Mouse (Mus musculus): ENCODE data around the gene Ezh1. TPM values are rescaled to one million over a fixed set of nuclear protein-coding genes. Genes with fewer than 3 reads are reported as not detected.

Ezh1 gene
- total and polyA plus RNA-seq, 2 experiments from 2014 or later = 22.5 to 25.6 TPM

DNA sequence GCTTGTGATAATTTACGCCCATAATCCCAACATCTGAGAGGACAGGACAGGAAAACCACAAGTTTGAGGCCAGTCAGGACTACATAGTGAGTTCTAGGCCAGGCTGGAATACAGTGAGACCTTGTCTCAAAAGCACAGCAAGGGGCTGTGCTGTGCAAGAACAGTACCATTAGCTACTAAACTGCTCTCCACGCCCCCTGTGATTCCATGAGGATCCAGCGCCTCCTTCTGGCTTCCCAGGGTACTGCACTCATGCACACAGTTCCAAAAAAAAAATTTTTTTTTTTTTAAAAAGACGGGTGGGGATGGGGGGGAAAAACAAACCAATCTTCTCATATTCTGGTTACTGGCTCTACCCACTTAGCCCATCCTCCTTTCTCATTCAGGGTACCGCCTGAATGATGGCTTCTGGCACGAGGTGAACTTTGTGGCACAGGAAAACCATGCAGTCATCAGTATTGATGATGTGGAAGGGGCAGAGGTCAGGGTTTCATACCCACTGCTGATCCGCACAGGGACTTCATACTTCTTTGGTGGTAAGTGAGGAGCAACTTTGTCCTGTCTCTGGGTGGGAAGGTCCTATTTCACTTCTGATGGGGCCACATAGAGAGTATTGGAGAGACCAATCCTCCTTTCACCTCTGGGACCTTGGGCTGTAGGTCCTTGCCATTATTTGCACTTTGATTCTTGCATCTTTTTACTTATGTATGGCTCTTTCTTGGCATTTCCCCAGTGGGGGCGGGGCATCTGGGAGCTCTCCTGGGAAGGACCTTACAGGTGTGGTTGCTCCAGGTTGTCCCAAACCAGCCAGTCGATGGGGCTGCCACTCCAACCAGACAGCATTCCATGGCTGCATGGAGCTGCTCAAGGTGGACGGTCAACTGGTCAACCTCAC, 45.2 kb downstream of the Ezh1 start:
- ATAC-seq (peak; percentile 58; the same call in 1 of the 2 replicates), DNase-seq (peak; percentile 81)
- Histone ChIP-seq H3K27ac (ENCODE audit: low read depth, low read length) (no peak overlapping the region), H3K4me1 (ENCODE audit: insufficient read depth) (no peaks in the 10 kb centered on the region), H3K4me3 (ENCODE audit: low read depth, low read length) (no peak overlapping the region), H3K27me3 (ENCODE audit: insufficient read depth, low read length) (peaks cover 17% of the 10 kb centered on the region), H3K36me3 (ENCODE audit: insufficient read depth) (no peaks in the 10 kb centered on the region), H3K9ac (no peak overlapping the region), H3K4me2 (ENCODE audit: low read depth) (no peak overlapping the region), H3K9me3 (ENCODE audit: low read length) (no peaks in the 10 kb centered on the region)
- peak; percentile 87 for TF ChIP-seq CTCF (IDR thresholded peaks at IDR 0.05; ENCODE audit: low read depth)
- WGBS = 42% methylated on average over 10 of the region's 10 CpGs

DNA sequence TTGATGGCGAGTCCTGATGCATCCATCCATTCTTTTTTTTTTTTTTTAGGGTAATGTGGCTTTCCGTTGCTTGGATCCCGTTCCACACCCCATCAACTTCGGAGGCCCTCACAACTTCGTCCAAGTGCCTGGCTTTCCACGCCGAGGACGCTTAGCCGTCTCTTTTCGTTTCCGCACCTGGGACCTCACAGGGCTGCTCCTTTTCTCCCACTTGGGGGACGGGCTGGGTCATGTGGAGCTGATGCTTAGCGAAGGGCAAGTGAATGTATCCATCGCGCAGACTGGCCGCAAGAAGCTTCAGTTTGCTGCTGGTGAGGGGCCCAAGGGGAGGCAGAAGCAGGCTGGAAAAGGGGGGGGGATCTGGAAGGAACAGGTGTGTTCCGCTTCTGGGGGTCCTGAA, 46.0 kb downstream of the Ezh1 start:
- H3K27ac ChIP-seq (ENCODE audit: low read depth, low read length) = no peak overlapping the region
- H3K4me2 ChIP-seq (ENCODE audit: low read depth) = no peak overlapping the region
- H3K9ac ChIP-seq = no peak overlapping the region
- no peaks in the 10 kb centered on the region for H3K36me3 ChIP-seq (ENCODE audit: insufficient read depth)
- 69% methylated on average over 17 of the region's 17 CpGs for WGBS
- no peak for DNase-seq
- peaks cover 20% of the 10 kb centered on the region for H3K27me3 ChIP-seq (ENCODE audit: insufficient read depth, low read length)
- H3K9me3 ChIP-seq (ENCODE audit: low read length) = no peaks in the 10 kb centered on the region
- H3K4me3 ChIP-seq (ENCODE audit: low read depth, low read length) = no peak overlapping the region
- TF ChIP-seq CTCF (IDR thresholded peaks at IDR 0.05; ENCODE audit: low read depth) = no peak
- ATAC-seq = no peak
- 0 out of 2 replicates have a peak, but pooled peaks cover under 1% of the 10 kb centered on the region for H3K4me1 ChIP-seq (ENCODE audit: insufficient read depth)

DNA sequence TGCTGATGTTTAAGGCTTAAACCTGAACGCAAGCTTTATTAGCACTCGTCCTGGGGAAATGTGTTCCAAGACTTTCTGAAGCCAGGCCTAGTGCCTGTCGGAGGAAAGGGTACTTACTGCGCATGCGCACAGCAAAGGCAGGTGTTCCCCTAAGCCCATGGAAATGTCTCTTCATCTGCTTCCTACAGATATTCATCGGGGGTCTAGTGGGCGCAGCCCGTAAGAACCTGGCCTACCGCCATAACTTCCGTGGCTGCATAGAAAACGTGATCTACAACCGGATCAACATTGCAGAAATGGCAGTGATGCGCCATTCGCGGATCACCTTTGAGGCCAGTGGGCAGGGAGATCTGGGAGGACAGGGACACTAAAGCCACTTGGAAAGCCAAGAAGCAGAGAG, 47.0 kb downstream of the Ezh1 start:
- Histone ChIP-seq H3K27me3 (ENCODE audit: insufficient read depth, low read length) (peaks cover 27% of the 10 kb centered on the region), H3K9ac (no peak overlapping the region), H3K9me3 (ENCODE audit: low read length) (no peaks in the 10 kb centered on the region), H3K36me3 (ENCODE audit: insufficient read depth) (no peaks in the 10 kb centered on the region), H3K4me3 (ENCODE audit: low read depth, low read length) (no peak overlapping the region), H3K4me2 (ENCODE audit: low read depth) (no peak overlapping the region), H3K4me1 (ENCODE audit: insufficient read depth) (peaks cover 4% of the 10 kb centered on the region), H3K27ac (ENCODE audit: low read depth, low read length) (no peak overlapping the region)
- TF ChIP-seq CTCF (IDR thresholded peaks at IDR 0.05; ENCODE audit: low read depth) = no peak
- 75% methylated on average over 15 of the region's 15 CpGs for WGBS
- DNase-seq (no peak), ATAC-seq (no peak)

DNA sequence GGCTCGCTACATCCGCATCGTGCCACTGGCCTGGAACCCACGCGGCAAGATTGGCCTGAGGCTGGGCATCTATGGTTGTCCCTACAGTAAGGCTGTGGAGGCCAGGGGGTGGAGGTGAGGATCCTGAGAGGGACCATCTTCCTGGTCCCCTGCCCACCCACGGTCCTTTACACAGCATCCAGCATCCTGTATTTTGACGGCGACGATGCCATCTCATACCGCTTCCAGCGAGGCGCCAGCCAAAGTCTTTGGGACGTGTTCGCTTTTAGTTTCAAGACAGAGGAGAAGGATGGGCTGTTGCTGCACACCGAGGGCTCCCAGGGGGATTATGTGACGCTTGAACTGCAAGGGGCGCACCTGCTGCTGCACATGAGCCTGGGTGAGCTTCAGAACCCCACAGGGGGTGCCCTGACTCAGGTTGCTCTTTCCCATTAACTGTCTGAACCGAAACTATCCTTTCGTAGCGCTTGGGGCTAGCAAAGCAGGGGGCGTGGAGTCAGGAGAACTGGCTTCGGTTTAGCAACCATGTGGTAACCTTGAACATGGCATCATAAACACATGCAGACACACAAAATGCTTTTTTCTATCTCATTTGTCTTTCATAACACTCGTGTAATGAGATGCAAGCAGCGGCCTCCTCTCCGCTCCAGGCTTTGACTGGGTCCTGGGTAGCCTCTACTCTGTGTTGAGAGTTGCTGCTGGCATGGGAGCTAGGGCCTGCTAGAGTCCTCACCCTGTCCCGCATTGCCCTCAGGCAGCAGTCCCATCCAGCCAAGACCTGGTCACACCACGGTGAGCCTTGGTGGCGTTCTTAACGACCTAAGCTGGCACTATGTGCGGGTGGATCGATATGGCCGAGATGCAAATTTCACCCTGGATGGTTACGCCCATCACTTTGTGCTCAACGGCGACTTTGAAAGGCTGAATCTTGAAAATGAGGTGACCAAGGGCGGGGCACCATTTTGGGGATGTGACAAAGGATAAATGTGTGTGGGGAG, 47.9 kb downstream of the Ezh1 start:
- no peaks in the 10 kb centered on the region for H3K9me3 ChIP-seq (ENCODE audit: low read length)
- no peak overlapping the region for H3K27ac ChIP-seq (ENCODE audit: low read depth, low read length)
- H3K4me2 ChIP-seq (ENCODE audit: low read depth) = no peak overlapping the region
- no peak overlapping the region for H3K4me3 ChIP-seq (ENCODE audit: low read depth, low read length)
- 50% methylated on average over 36 of the region's 36 CpGs for WGBS
- peaks cover 30% of the 10 kb centered on the region for H3K27me3 ChIP-seq (ENCODE audit: insufficient read depth, low read length)
- H3K4me1 ChIP-seq (ENCODE audit: insufficient read depth) = peaks cover 14% of the 10 kb centered on the region
- H3K36me3 ChIP-seq (ENCODE audit: insufficient read depth) = no peaks in the 10 kb centered on the region
- ATAC-seq (no peak), DNase-seq (no peak)
- TF ChIP-seq CTCF (IDR thresholded peaks at IDR 0.05; ENCODE audit: low read depth) = no peak
- no peak overlapping the region for H3K9ac ChIP-seq

DNA sequence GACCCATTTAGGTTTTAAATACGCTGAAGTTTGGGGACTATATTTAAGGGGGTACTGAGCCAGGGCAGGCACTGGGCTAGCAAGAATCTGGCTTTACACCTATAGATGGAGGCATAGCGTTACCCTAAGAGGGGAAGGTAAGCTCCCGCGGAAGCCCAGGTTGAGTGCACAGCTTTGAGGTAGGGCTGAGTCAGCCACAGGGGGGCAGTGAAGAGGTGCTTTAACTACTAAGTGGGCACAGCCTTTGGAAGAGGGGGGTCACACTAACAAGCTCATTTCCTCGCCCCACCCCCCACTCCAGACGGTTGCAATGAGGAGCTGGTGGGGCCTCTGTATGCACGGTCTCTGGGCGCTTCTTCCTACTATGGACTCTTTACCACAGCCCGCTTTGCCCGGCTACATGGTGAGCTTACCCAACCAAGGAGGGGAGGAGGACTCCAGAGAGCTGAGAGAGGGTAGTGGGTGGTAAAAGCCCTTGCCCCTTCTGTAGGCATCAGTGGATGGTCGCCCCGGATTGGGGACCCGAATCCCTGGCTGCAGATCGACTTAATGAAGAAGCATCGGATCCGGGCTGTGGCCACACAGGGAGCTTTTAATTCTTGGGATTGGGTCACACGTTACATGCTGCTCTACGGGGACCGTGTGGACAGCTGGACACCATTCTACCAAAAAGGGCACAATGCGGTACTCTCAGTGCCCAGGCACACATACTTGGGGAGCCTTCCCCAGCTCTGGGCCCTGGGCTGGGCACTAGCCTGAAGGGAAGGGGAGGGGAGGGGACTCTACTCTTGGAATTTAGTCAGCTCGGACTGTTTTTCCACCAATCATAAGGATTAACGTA, 49.1 kb downstream of the Ezh1 start:
- Histone ChIP-seq H3K27me3 (ENCODE audit: insufficient read depth, low read length) (peaks cover 30% of the 10 kb centered on the region), H3K27ac (ENCODE audit: low read depth, low read length) (no peak overlapping the region), H3K9me3 (ENCODE audit: low read length) (no peaks in the 10 kb centered on the region), H3K4me2 (ENCODE audit: low read depth) (peak overlapping the region; percentile 56), H3K4me1 (ENCODE audit: insufficient read depth) (peaks cover 18% of the 10 kb centered on the region), H3K9ac (no peak overlapping the region), H3K36me3 (ENCODE audit: insufficient read depth) (no peaks in the 10 kb centered on the region), H3K4me3 (ENCODE audit: low read depth, low read length) (peak overlapping the region; percentile 33)
- peak; percentile 63 for DNase-seq
- peak; percentile 42; the same call in 1 of the 2 replicates for ATAC-seq
- WGBS = 26% methylated on average over 22 of the region's 22 CpGs
- peak; percentile 60 for TF ChIP-seq CTCF (IDR thresholded peaks at IDR 0.05; ENCODE audit: low read depth)

DNA sequence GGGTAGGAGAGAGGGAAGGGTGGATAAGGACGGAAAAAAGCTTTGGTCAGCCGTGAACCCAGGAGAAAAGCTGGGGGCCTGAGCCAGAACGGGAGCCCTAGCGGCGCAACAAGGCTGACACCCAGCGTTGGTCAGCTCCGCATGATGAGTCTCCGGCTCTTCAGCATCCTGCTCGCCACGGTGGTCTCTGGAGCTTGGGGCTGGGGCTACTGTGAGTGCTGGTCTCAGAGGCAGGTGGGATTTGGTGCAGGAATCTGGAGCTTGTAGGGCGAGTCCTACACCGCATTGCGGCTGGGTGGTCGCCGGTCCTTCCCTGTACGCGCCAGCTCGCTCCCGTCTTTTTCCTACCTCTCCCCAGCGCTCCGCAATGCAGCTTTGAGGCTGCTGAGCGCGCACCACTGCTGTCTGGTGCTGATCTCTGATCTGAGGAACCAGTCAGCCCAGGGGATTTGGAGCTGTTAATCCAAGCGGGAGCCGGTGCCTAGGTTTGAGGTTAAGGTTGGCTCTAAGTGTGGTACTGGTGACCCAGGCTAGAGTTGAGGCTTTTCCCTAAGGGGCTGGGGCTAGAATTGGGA, 50.1 kb downstream of the Ezh1 start:
- H3K4me3 ChIP-seq (ENCODE audit: low read depth, low read length) = peak overlapping the region; percentile 33
- H3K4me1 ChIP-seq (ENCODE audit: insufficient read depth) = peaks cover 18% of the 10 kb centered on the region
- peak; percentile 23; the same call in 1 of the 2 replicates for TF ChIP-seq CTCF (IDR thresholded peaks at IDR 0.05; ENCODE audit: low read depth)
- H3K36me3 ChIP-seq (ENCODE audit: insufficient read depth) = no peaks in the 10 kb centered on the region
- H3K9ac ChIP-seq = peak overlapping the region; percentile 43
- H3K9me3 ChIP-seq (ENCODE audit: low read length) = no peaks in the 10 kb centered on the region
- H3K27ac ChIP-seq (ENCODE audit: low read depth, low read length) = peak overlapping the region; percentile 29; the same call in 1 of the 2 replicates
- peak overlapping the region; percentile 56 for H3K4me2 ChIP-seq (ENCODE audit: low read depth)
- no peak for ATAC-seq
- peaks cover 30% of the 10 kb centered on the region for H3K27me3 ChIP-seq (ENCODE audit: insufficient read depth, low read length)
- DNase-seq = peak; percentile 35
- WGBS = under 1% methylated on average over 25 of the region's 25 CpGs
